Mouse (Mus musculus) layer of hippocampus, postnatal 10 days (tissue): Measurements from ENCODE around the gene Olfr1375. TPM values are rescaled to one million over a fixed set of nuclear protein-coding genes. Genes with fewer than 3 reads are reported as not detected.

Experiments
- total RNA-seq, 2 experiments: library from RNA; stranded (reverse); gene quantifications; 2 replicates each; pipeline ENCODE4 v1.2.3; 2021

Olfr1375 gene
- total RNA-seq, 2 experiments from 2014 or later: not detected

Other genes starting within 250 kb of the Olfr1375 start
- gene Zfp354c, start 220.4 kb upstream of the Olfr1375 start, total RNA-seq: 10 to 100 TPM; 59.8 to 66.1 TPM
- 1 to 10 TPM; 4.6 to 4.7 TPM for gene Zfp879, start 206.6 kb upstream of the Olfr1375 start, total RNA-seq
- not detected for gene Grm6, start 197.4 kb upstream of the Olfr1375 start, total RNA-seq
- gene Zfp454, start 160.5 kb upstream of the Olfr1375 start, total RNA-seq: 1 to 10 TPM; 7.0 to 7.1 TPM
- 10 to 100 TPM; 18.6 to 21.7 TPM for gene Zfp2, start 131.9 kb upstream of the Olfr1375 start, total RNA-seq
- 1 to 10 TPM; 4.9 to 6.2 TPM for gene Zfp354b, start 116.5 kb upstream of the Olfr1375 start, total RNA-seq
- gene 4933414I15Rik, start 104.3 kb upstream of the Olfr1375 start, total RNA-seq: not detected
- gene Prop1, start 94.3 kb upstream of the Olfr1375 start, total RNA-seq: not detected
- not detected for gene Olfr1378, start 81.6 kb upstream of the Olfr1375 start, total RNA-seq
- not detected for gene Olfr1377, start 66.1 kb upstream of the Olfr1375 start, total RNA-seq
- not detected for gene Olfr51, start 44.5 kb upstream of the Olfr1375 start, total RNA-seq
- gene Olfr54, start 33.9 kb upstream of the Olfr1375 start, total RNA-seq: not detected
- gene Zfp354a, start 11.1 kb downstream of the Olfr1375 start, total RNA-seq: 10 to 100 TPM in 1 of 2 experiments, 1 to 10 TPM in 1; 9.0 to 10.0 TPM
- gene Gm12569, start 172.4 kb downstream of the Olfr1375 start, total RNA-seq: not detected
- gene Clk4, start 213.6 kb downstream of the Olfr1375 start, total RNA-seq: 100 to 1,000 TPM; 111 to 122 TPM
- not detected for gene BC049762, start 214.9 kb downstream of the Olfr1375 start, total RNA-seq
- 1 to 10 TPM; 9.0 to 9.9 TPM for gene Col23a1, start 241.8 kb downstream of the Olfr1375 start, total RNA-seq